Mouse (Mus musculus) cerebellum, adult 9-10 months (tissue): ENCODE results near the gene Mras.
A peak's percentile ranks its signal among the peaks of the same experiment; 100 is the strongest.

Experiments used
- DNase-seq: peaks from one replicate; pipeline ENCODE4 v3.0.0; 2022

Gene Mras

GRCm38 (mm10) chr9:99409280-99409679, 27.9 kb downstream of the Mras start:
- DNase-seq, result no peak

- DNase-seq, result no peak
These were observed 35.8 kb downstream of the Mras start for GRCm38 (mm10) chr9:99401288-99401974.

- DNase-seq, result peak; percentile 50
These were observed 36.4 kb downstream of the Mras start for GRCm38 (mm10) chr9:99400781-99401180.

- peak; percentile 58 for DNase-seq
These were observed 39.9 kb downstream of the Mras start for GRCm38 (mm10) chr9:99397056-99397815.

GRCm38 (mm10) chr9:99394366-99394765, 42.8 kb downstream of the Mras start:
- no peak for DNase-seq

- no peak for DNase-seq
These were observed 44.0 kb downstream of the Mras start for GRCm38 (mm10) chr9:99393146-99393545.

GRCm38 (mm10) chr9:99391557-99391956, 45.6 kb downstream of the Mras start:
- no peak for DNase-seq

GRCm38 (mm10) chr9:99390716-99391115, 46.5 kb downstream of the Mras start:
- DNase-seq, result no peak

- DNase-seq, result no peak
These were observed 47.0 kb downstream of the Mras start for GRCm38 (mm10) chr9:99390201-99390600.

GRCm38 (mm10) chr9:99389506-99389905, 47.7 kb downstream of the Mras start:
- DNase-seq, result no peak

- no peak for DNase-seq
These were observed 48.3 kb downstream of the Mras start for GRCm38 (mm10) chr9:99388856-99389255.

GRCm38 (mm10) chr9:99388078-99388477, 49.1 kb downstream of the Mras start:
- DNase-seq, result no peak

GRCm38 (mm10) chr9:99382556-99382955, 54.6 kb downstream of the Mras start:
- DNase-seq, result no peak

- no peak for DNase-seq
These were observed 58.0 kb downstream of the Mras start for GRCm38 (mm10) chr9:99379194-99379593.

- peak; percentile 58 for DNase-seq
These were observed 60.4 kb downstream of the Mras start for GRCm38 (mm10) chr9:99376591-99377418.

- DNase-seq, result no peak
These were observed 68.8 kb downstream of the Mras start for GRCm38 (mm10) chr9:99368431-99368830.

GRCm38 (mm10) chr9:99365906-99366305, 71.3 kb downstream of the Mras start:
- no peak for DNase-seq

GRCm38 (mm10) chr9:99363076-99363475, 74.1 kb downstream of the Mras start:
- DNase-seq, result no peak

GRCm38 (mm10) chr9:99361946-99362345, 75.2 kb downstream of the Mras start:
- DNase-seq, result no peak

GRCm38 (mm10) chr9:99359012-99359411, 78.2 kb downstream of the Mras start:
- DNase-seq, result no peak

GRCm38 (mm10) chr9:99357921-99358692, 79.1 kb downstream of the Mras start, which contains the start of gene Esyt3:
Gene Esyt3, minus strand, starts transcription at chr9:99358557.
- DNase-seq, result no peak

- DNase-seq, result no peak
These were observed 79.6 kb downstream of the Mras start for GRCm38 (mm10) chr9:99357561-99357920.

- no peak for DNase-seq
These were observed 81.2 kb downstream of the Mras start for GRCm38 (mm10) chr9:99355971-99356370.
